Mouse (Mus musculus): ENCODE results near the gene Peg3. TPM values are rescaled to one million over a fixed set of nuclear protein-coding genes. Genes with fewer than 3 reads are reported as not detected.

Gene Peg3
- polyA plus RNA-seq, 1 experiment from 2014 or later = 134 TPM

DNA sequence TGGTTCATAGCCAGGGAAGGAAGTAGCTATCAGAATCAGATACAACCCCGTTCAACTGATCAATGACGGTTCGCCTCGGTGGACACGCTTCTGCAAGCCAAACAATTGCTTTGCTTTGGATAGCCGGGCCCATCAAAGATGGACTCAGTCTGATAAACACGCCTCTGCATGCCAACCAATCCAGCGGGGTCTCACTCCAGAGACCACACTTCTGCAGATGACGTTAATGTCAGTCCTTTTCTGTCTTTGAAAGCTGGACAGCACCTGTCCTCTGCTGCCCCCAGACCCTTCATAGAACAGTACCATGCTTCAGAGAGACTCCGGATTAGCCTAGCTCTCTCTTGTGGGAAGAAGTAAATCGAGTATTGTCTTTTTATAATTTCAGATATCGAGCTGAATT is 29.5 kb upstream of the Peg3 start:
- WGBS = 64% methylated on average over 12 of the region's 12 CpGs
- Histone ChIP-seq H3K9ac (replicated peaks; ENCODE audit: low read depth, low read length) (no peak overlapping the region), H3K4me2 (ENCODE audit: low read depth, low read length) (no peak overlapping the region), H3K9me3 (ENCODE audit: control insufficient read depth, low read length) (no peaks in the 10 kb centered on the region), H3K27ac (ENCODE audit: low read depth, low read length) (no peak overlapping the region), H3K4me1 (ENCODE audit: control insufficient read depth, insufficient read depth, low read length) (no peaks in the 10 kb centered on the region), H3K27me3 (ENCODE audit: control insufficient read depth, insufficient read depth, low read length) (no peaks in the 10 kb centered on the region), H3K36me3 (ENCODE audit: control insufficient read depth, insufficient read depth, low read length) (no peaks in the 10 kb centered on the region), H3K4me3 (ENCODE audit: low read depth, low read length) (no peak overlapping the region)
- ATAC-seq (ENCODE audit: low read depth) = peak; percentile 52

DNA sequence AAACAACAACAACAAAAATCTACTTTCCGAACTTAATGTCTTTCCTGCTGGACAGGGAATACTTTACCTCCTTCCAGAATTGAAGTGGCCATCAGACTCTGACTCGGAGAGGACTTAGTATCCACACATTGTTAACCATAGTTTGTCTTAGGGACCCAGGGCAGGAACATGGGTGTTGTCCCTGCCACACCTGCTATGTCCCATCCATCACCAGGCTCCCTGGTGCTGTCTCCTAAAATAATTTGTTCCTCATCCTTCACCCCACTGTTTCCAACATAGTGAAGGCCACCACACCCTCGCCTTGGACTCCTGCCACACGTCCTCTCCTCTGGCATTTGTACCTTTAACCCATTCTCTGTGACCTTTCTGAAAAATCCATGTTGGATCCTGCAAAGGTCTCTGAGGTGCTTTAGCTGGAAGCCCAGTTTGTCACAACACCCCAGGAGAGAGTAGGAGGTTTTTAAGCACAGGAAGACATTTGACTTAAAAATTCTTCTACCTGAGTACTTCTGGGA is 26.6 kb upstream of the Peg3 start:
- no peaks in the 10 kb centered on the region for H3K4me1 ChIP-seq (ENCODE audit: control insufficient read depth, insufficient read depth, low read length)
- H3K4me2 ChIP-seq (ENCODE audit: low read depth, low read length) = no peak overlapping the region
- no peak overlapping the region for H3K27ac ChIP-seq (ENCODE audit: low read depth, low read length)
- H3K27me3 ChIP-seq (ENCODE audit: control insufficient read depth, insufficient read depth, low read length) = no peaks in the 10 kb centered on the region
- no peak overlapping the region for H3K4me3 ChIP-seq (ENCODE audit: low read depth, low read length)
- ATAC-seq (ENCODE audit: low read depth) = no peak
- no peaks in the 10 kb centered on the region for H3K9me3 ChIP-seq (ENCODE audit: control insufficient read depth, low read length)
- 87% methylated on average over 4 of the region's 4 CpGs for WGBS
- no peak overlapping the region for H3K9ac ChIP-seq (replicated peaks; ENCODE audit: low read depth, low read length)
- no peaks in the 10 kb centered on the region for H3K36me3 ChIP-seq (ENCODE audit: control insufficient read depth, insufficient read depth, low read length)

DNA sequence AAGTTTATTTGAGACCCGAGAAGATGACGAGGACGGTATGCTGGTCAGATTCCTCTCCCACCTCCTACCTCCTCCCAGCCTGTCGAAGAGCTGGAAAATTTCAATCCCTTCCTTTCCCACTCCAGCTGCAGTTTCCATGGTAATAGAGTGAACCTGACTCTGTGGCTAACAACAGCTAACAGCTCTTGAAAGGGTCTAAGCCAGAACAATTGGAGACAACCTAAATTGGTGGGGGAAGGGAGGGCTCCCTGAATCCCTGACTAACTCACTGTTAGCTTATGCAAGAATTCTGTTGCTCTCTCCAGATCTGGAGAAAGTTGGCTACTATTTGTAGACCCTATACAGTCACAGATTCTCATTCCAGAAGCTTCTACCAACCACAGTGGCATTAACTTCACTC is 23.2 kb upstream of the Peg3 start:
- Histone ChIP-seq H3K4me2 (ENCODE audit: low read depth, low read length) (no peak overlapping the region), H3K27me3 (ENCODE audit: control insufficient read depth, insufficient read depth, low read length) (no peaks in the 10 kb centered on the region), H3K27ac (ENCODE audit: low read depth, low read length) (no peak overlapping the region), H3K4me1 (ENCODE audit: control insufficient read depth, insufficient read depth, low read length) (0 out of 2 replicates have a peak, but pooled peaks cover 2% of the 10 kb centered on the region), H3K9me3 (ENCODE audit: control insufficient read depth, low read length) (no peaks in the 10 kb centered on the region), H3K9ac (replicated peaks; ENCODE audit: low read depth, low read length) (no peak overlapping the region), H3K36me3 (ENCODE audit: control insufficient read depth, insufficient read depth, low read length) (no peaks in the 10 kb centered on the region), H3K4me3 (ENCODE audit: low read depth, low read length) (no peak overlapping the region)
- WGBS = 15% methylated on average over 4 of the region's 4 CpGs
- peak; percentile 60; the same call in 1 of the 2 replicates for ATAC-seq (ENCODE audit: low read depth)

DNA sequence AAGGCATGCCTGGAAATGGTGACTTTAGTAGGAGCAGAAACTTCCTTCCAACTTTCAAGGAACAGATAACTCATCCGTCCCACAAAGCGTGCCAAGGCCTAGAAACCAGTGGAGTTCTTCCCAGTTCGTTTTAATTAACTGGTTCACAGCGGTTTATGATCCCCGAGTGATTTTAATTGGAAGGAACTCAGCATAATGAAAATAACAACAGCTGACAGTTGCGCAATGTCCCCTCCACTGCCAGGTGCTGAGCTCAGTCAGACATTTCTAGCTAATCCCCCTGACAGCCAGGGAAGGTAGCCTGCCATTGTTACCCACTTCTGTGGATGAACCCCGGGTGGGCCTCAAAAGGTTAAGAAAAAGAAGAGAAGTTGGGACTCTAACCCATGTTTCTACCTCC is 19.0 kb upstream of the Peg3 start:
- no peaks in the 10 kb centered on the region for H3K9me3 ChIP-seq (ENCODE audit: control insufficient read depth, low read length)
- H3K36me3 ChIP-seq (ENCODE audit: control insufficient read depth, insufficient read depth, low read length) = no peaks in the 10 kb centered on the region
- 45% methylated on average over 7 of the region's 7 CpGs for WGBS
- no peaks in the 10 kb centered on the region for H3K27me3 ChIP-seq (ENCODE audit: control insufficient read depth, insufficient read depth, low read length)
- H3K4me2 ChIP-seq (ENCODE audit: low read depth, low read length) = no peak overlapping the region
- H3K9ac ChIP-seq (replicated peaks; ENCODE audit: low read depth, low read length) = no peak overlapping the region
- H3K27ac ChIP-seq (ENCODE audit: low read depth, low read length) = no peak overlapping the region
- 0 out of 2 replicates have a peak, but pooled peaks cover 6% of the 10 kb centered on the region for H3K4me1 ChIP-seq (ENCODE audit: control insufficient read depth, insufficient read depth, low read length)
- no peak overlapping the region for H3K4me3 ChIP-seq (ENCODE audit: low read depth, low read length)
- ATAC-seq (ENCODE audit: low read depth) = peak; percentile 28

DNA sequence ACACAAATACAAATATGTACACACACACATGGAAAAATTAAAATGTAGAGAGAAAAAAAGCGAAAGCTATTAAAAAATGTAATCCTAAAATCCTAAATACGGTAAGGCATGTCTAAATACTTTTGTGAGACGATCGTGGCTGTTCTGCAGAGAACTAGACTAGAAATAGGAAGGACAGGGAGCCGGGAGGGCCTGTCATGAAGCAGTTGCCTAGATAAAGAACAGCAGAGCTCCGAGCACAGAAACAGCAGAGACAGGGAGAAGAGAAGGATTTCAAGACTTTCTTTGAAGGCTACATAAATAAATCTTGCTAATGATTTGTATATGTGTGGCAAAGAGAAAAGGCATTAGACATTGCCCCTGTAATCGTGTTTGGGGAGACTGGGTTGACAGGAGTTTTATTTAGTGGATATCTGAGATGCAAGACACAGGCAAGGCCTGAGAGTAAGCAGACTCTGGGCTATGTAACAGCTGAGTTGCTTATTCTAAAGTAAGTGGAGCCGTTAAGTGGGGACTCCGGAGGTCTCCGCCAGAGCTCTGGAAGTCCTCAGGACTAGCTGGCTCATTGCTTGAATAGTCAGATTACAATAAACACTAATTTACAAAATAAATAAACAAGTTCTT is 14.2 kb upstream of the Peg3 start:
- no peak overlapping the region for H3K4me2 ChIP-seq (ENCODE audit: low read depth, low read length)
- H3K27ac ChIP-seq (ENCODE audit: low read depth, low read length) = no peak overlapping the region
- no peaks in the 10 kb centered on the region for H3K36me3 ChIP-seq (ENCODE audit: control insufficient read depth, insufficient read depth, low read length)
- no peak overlapping the region for H3K4me3 ChIP-seq (ENCODE audit: low read depth, low read length)
- 0 out of 2 replicates have a peak, but pooled peaks cover 6% of the 10 kb centered on the region for H3K4me1 ChIP-seq (ENCODE audit: control insufficient read depth, insufficient read depth, low read length)
- WGBS = 65% methylated on average over 10 of the region's 10 CpGs
- no peaks in the 10 kb centered on the region for H3K9me3 ChIP-seq (ENCODE audit: control insufficient read depth, low read length)
- ATAC-seq (ENCODE audit: low read depth) = no peak
- no peaks in the 10 kb centered on the region for H3K27me3 ChIP-seq (ENCODE audit: control insufficient read depth, insufficient read depth, low read length)
- H3K9ac ChIP-seq (replicated peaks; ENCODE audit: low read depth, low read length) = no peak overlapping the region

DNA sequence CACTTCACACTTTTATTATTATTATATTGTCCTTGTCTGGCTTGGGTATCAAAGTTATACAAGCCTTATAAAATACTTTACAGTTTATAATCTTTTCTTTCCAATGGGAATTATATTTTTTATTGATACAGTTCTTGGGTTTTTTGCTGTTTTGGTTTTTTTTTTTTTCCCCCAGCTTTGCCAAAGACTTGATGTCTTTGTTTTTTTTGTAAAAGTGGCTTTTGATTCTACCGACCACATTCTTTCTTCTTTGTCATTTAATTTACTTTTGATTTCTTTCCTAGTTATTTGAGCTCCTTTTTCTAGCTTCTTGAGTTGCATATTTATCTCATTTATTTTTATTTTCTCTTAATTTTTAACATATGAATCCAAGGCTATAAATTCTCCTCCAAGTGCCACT is 5.8 kb upstream of the Peg3 start:
- Histone ChIP-seq H3K27me3 (ENCODE audit: control insufficient read depth, insufficient read depth, low read length) (no peaks in the 10 kb centered on the region), H3K9ac (replicated peaks; ENCODE audit: low read depth, low read length) (no peak overlapping the region), H3K4me3 (ENCODE audit: low read depth, low read length) (no peak overlapping the region), H3K9me3 (ENCODE audit: control insufficient read depth, low read length) (no peaks in the 10 kb centered on the region), H3K36me3 (ENCODE audit: control insufficient read depth, insufficient read depth, low read length) (no peaks in the 10 kb centered on the region), H3K4me1 (ENCODE audit: control insufficient read depth, insufficient read depth, low read length) (no peaks in the 10 kb centered on the region), H3K4me2 (ENCODE audit: low read depth, low read length) (no peak overlapping the region), H3K27ac (ENCODE audit: low read depth, low read length) (no peak overlapping the region)
- WGBS = 82% methylated on average over 1 of the region's 1 CpGs
- ATAC-seq (ENCODE audit: low read depth) = no peak

DNA sequence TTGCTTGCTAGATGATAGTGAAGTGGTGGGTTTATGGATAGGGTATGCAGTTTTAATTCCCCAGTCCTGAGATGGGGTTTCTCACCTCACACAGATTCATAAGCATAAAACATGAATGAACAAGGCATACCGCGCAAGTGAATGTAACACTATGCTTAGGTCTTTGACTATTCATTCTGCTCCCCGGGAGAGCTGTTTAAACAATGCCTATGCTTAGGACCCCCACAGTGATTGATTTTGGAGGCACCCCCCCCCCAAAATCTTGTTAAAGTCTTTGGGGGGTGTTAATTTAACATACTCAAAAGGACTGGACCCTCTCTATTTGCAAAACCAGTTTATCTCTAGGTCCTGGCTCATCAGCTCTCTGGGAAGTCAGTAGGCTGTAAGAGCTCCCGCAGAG is 1.7 kb upstream of the Peg3 start:
- Histone ChIP-seq H3K36me3 (ENCODE audit: control insufficient read depth, insufficient read depth, low read length) (no peaks in the 10 kb centered on the region), H3K27ac (ENCODE audit: low read depth, low read length) (no peak overlapping the region), H3K27me3 (ENCODE audit: control insufficient read depth, insufficient read depth, low read length) (no peaks in the 10 kb centered on the region), H3K4me3 (ENCODE audit: low read depth, low read length) (peak overlapping the region; percentile 55), H3K4me2 (ENCODE audit: low read depth, low read length) (peak overlapping the region; percentile 44), H3K4me1 (ENCODE audit: control insufficient read depth, insufficient read depth, low read length) (no peaks in the 10 kb centered on the region), H3K9me3 (ENCODE audit: control insufficient read depth, low read length) (peaks cover 7% of the 10 kb centered on the region), H3K9ac (replicated peaks; ENCODE audit: low read depth, low read length) (peak overlapping the region; percentile 46)
- no peak for ATAC-seq (ENCODE audit: low read depth)
- WGBS = 43% methylated on average over 4 of the region's 4 CpGs

DNA sequence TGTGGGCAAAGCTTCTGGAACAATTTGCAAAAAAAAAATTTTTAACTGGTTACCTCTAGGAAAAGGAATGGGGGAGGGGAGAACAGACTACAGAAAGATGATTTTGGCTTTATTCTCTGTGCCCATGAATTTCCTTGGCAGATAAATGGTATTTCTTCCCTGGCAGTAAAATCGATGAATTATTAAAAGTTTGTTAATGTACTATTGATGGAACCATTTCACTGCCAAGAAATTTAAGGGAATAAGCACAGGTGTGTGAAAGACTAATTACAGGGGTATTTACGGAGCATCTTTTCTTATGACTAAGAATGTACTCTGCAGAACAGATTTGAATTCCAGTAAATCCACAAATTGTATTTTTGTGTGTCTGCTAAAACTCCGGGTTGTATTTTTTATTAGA is 1.1 kb upstream of the Peg3 start:
- Histone ChIP-seq H3K4me3 (ENCODE audit: low read depth, low read length) (peak overlapping the region; percentile 55), H3K9me3 (ENCODE audit: control insufficient read depth, low read length) (peaks cover 7% of the 10 kb centered on the region), H3K27me3 (ENCODE audit: control insufficient read depth, insufficient read depth, low read length) (no peaks in the 10 kb centered on the region), H3K9ac (replicated peaks; ENCODE audit: low read depth, low read length) (peak overlapping the region; percentile 46; the same call in 1 of the 2 replicates), H3K4me1 (ENCODE audit: control insufficient read depth, insufficient read depth, low read length) (no peaks in the 10 kb centered on the region), H3K27ac (ENCODE audit: low read depth, low read length) (no peak overlapping the region), H3K36me3 (ENCODE audit: control insufficient read depth, insufficient read depth, low read length) (no peaks in the 10 kb centered on the region), H3K4me2 (ENCODE audit: low read depth, low read length) (peak overlapping the region; percentile 44)
- WGBS = 49% methylated on average over 3 of the region's 3 CpGs
- no peak for ATAC-seq (ENCODE audit: low read depth)

DNA sequence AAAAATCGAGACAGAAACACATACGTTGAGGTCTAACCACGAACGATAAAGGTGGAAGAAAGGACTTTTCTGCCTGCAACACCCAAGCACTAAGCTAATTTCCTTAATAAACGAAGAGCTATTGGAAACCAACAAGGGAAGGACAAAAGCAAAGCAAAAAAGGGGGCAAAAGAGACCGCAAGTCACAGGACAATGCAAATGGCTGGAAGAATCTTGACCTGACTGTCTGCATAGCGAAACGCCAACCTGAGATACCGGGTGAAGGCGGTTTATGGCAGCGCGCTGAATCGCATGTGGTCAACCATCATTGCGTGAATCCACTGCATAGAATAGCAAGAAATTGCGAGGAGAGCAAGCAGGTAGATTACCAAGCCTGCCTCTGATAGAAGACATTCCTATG is 570 bp upstream of the Peg3 start:
- 46% methylated on average over 15 of the region's 15 CpGs for WGBS
- H3K9ac ChIP-seq (replicated peaks; ENCODE audit: low read depth, low read length) = peak overlapping the region; percentile 37
- H3K4me1 ChIP-seq (ENCODE audit: control insufficient read depth, insufficient read depth, low read length) = no peaks in the 10 kb centered on the region
- no peaks in the 10 kb centered on the region for H3K36me3 ChIP-seq (ENCODE audit: control insufficient read depth, insufficient read depth, low read length)
- ATAC-seq (ENCODE audit: low read depth) = no peak
- peak overlapping the region; percentile 55 for H3K4me3 ChIP-seq (ENCODE audit: low read depth, low read length)
- H3K9me3 ChIP-seq (ENCODE audit: control insufficient read depth, low read length) = peaks cover 7% of the 10 kb centered on the region
- H3K27ac ChIP-seq (ENCODE audit: low read depth, low read length) = peak overlapping the region; percentile 73
- H3K4me2 ChIP-seq (ENCODE audit: low read depth, low read length) = peak overlapping the region; percentile 44
- H3K27me3 ChIP-seq (ENCODE audit: control insufficient read depth, insufficient read depth, low read length) = no peaks in the 10 kb centered on the region

All from neural tube, embryonic 14.5 days (tissue).